Mouse (Mus musculus) lung, adult 2 months (tissue): Measurements from ENCODE around the gene Zmiz2.

ENCODE experiments used
- CTCF ChIP-seq: fragments of 200-500 bp; IDR thresholded peaks from 2 replicates; pipeline ENCODE4 v1.5.1; 2011; ENCODE audit warnings: mild to moderate bottlenecking, low read length, control low read depth; ENCODE audit not compliant: insufficient read depth
- POLR2A ChIP-seq: fragments of 200-500 bp; IDR thresholded peaks from 2 replicates; pipeline ENCODE4 v1.6.1; 2011; ENCODE audit warnings: low read depth, mild to moderate bottlenecking, control low read depth, low read length, borderline replicate concordance; ENCODE audit errors: extremely low read depth

DNA sequence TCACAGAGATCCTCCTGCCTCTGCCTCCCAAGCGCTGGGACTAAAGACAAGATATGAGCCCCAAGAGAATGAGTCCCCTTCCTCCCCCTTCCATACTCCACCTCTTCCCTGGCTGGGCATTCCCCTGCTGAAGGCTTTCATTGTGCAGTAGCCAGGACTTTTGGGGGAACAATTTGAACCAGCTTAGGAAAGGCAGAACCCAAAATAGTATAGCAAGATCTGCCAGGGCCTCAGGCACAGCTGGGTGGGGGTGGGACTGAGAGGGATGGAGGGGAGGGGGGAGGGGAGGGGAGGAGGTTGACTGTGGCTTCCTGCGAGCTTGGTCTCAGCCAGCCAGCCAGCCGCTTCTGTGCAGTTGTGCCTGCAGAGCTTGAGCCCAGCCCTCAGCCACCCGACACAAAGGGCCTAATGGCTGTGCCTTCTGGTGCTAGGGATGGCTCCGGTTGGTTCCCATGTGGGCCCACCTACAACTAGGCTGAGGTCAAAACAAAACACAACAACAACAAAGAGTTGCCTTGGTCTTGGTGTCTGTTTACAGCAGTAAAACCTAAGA, 21.3 kb downstream of the Zmiz2 start:
- TF ChIP-seq POLR2A (no peak), CTCF (no peak)
